Mouse (Mus musculus) heart, adult 9 months (tissue): ENCODE results near the gene Gm49383.
"Not testable (repeated sequence)": the region's sequence is repeated elsewhere in the genome, so short reads cannot be mapped to it uniquely, and the experiment has no call there.

Experiments used
- DNase-seq, 2 experiments: peaks; one replicate each; pipeline ENCODE4 v3.0.0; 2022; ENCODE audit warnings: low spot score in 2 of 2

Gene Gm49383

GRCm38 (mm10) chr12:69198985-69199384 lies 2.1 kb upstream of the Gm49383 start:
- DNase-seq, result no peak

GRCm38 (mm10) chr12:69198164-69198535 lies 1.2 kb upstream of the Gm49383 start, which contains the start of gene Dnaaf2:
Gene Dnaaf2, minus strand, starts transcription at chr12:69198429.
- peak; percentile 38 to 53 for DNase-seq

- DNase-seq, result peak; percentile 34 to 51
Observed at GRCm38 (mm10) chr12:69197378-69198163, 667 bp upstream of the Gm49383 start.

- DNase-seq, result no peak
Observed at GRCm38 (mm10) chr12:69192637-69193036, 4.3 kb downstream of the Gm49383 start.

GRCm38 (mm10) chr12:69191396-69191795 lies 5.5 kb downstream of the Gm49383 start:
- no peak for DNase-seq

GRCm38 (mm10) chr12:69190522-69190921 lies 6.4 kb downstream of the Gm49383 start:
- DNase-seq, result no peak

- no peak for DNase-seq
Observed at GRCm38 (mm10) chr12:69190074-69190473, 6.8 kb downstream of the Gm49383 start.

GRCm38 (mm10) chr12:69186811-69187471 lies 10.0 kb downstream of the Gm49383 start:
- DNase-seq, result no peak

- DNase-seq, result no peak
Observed at GRCm38 (mm10) chr12:69185371-69185770, 11.5 kb downstream of the Gm49383 start.

- peak in 1 of 2 experiments; percentile 65 for DNase-seq
Observed at GRCm38 (mm10) chr12:69184342-69185295, 12.3 kb downstream of the Gm49383 start.

GRCm38 (mm10) chr12:69183583-69184308 lies 13.2 kb downstream of the Gm49383 start, which contains the start of the genes Rpl36al and Mgat2:
Gene Rpl36al, minus strand, starts transcription at chr12:69184083.
Gene Mgat2, plus strand, starts transcription at chr12:69184157.
- DNase-seq, result peak; percentile 96 to 98

GRCm38 (mm10) chr12:69181800-69182199 lies 15.1 kb downstream of the Gm49383 start:
- DNase-seq, result no peak

- no peak for DNase-seq
Observed at GRCm38 (mm10) chr12:69179371-69179770, 17.5 kb downstream of the Gm49383 start.

GRCm38 (mm10) chr12:69177526-69177925 lies 19.4 kb downstream of the Gm49383 start:
- no peak for DNase-seq

- DNase-seq, result no peak
Observed at GRCm38 (mm10) chr12:69175975-69176374, 20.9 kb downstream of the Gm49383 start.

GRCm38 (mm10) chr12:69171307-69171706 lies 25.6 kb downstream of the Gm49383 start:
- DNase-seq, result no peak

- peak; percentile 80 to 91 for DNase-seq
Observed at GRCm38 (mm10) chr12:69168461-69169106, 28.3 kb downstream of the Gm49383 start, which contains the start of gene Lrr1. Gene Lrr1, plus strand, starts transcription at chr12:69168814.

GRCm38 (mm10) chr12:69167656-69168460 lies 29.0 kb downstream of the Gm49383 start:
- DNase-seq, result no peak

GRCm38 (mm10) chr12:69166861-69167581 lies 29.9 kb downstream of the Gm49383 start:
- not testable (repeated sequence) for DNase-seq
